Mouse (Mus musculus): Measurements from ENCODE around the gene Lyst. TPM values are rescaled to one million over a fixed set of nuclear protein-coding genes. Genes with fewer than 3 reads are reported as not detected.
"Not testable (repeated sequence)": the region's sequence is repeated elsewhere in the genome, so short reads cannot be mapped to it uniquely, and the experiment has no call there.

Lyst gene
- total RNA-seq, 2 experiments from 2014 or later: 18.0 to 22.6 TPM

DNA sequence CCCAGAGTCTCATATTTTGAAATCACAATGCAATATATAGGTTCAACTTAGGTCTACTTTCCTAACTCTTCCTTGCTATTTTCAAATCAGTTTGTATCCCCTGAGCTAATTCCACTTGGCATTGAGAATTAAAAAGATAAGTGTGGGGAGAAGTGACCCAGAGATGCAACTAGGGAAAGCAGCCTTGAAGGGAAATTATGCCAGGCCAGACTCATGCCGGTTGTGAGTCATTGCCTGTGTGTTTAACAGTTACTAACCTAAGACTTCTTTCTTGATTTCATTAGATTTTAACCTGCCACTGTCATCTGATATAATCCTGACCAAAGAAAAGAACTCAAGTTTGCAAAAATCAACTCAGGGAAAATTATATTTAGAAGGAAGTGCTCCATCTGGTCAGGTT lies 43.5 kb downstream of the Lyst start:
- no peak for DNase-seq (ENCODE audit: low spot score in 2 of 2)

DNA sequence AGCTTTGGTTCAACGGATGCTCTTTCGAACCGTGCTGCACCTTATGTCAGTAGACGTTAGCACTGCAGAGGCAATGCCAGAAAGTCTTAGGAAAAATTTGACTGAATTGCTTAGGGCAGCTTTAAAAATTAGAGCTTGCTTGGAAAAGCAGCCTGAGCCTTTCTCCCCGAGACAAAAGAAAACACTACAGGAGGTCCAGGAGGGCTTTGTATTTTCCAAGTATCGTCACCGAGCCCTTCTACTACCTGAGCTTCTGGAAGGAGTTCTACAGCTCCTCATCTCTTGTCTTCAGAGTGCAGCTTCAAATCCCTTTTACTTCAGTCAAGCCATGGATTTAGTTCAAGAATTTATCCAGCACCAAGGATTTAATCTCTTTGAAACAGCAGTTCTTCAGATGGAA lies 44.5 kb downstream of the Lyst start:
- no peak for DNase-seq (ENCODE audit: low spot score in 2 of 2)

DNA sequence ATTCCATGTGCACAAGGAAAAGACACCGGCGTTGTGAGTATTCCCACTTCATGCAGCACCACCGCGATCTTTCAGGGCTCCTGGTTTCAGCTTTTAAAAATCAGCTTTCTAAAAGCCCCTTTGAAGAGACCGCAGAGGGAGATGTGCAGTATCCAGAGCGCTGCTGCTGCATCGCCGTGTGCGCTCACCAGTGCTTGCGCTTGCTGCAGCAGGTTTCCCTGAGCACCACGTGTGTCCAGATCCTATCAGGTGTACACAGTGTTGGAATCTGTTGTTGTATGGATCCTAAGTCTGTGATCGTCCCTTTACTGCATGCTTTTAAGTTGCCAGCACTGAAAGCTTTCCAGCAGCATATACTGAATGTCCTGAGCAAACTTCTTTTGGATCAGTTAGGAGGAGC lies 45.0 kb downstream of the Lyst start:
- DNase-seq (ENCODE audit: low spot score in 2 of 2): no peak

DNA sequence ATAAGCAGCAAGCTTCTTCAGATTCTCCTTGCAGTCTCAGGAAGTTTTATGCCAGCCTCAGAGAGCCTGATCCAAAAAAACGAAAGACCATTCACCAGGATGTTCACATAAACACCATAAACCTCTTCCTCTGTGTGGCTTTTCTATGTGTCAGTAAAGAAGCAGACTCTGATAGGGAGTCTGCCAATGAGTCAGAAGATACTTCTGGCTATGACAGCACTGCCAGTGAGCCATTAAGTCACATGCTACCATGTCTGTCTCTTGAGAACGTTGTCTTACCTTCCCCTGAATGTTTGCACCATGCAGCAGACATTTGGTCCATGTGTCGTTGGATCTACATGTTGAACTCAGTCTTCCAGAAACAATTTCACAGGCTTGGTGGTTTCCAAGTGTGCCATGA lies 47.4 kb downstream of the Lyst start:
- no peak for DNase-seq (ENCODE audit: low spot score in 2 of 2)

GRCm38 (mm10) chr13:13637981-13638380 lies 47.8 kb downstream of the Lyst start:
- no peak for DNase-seq (ENCODE audit: low spot score in 2 of 2)

DNA sequence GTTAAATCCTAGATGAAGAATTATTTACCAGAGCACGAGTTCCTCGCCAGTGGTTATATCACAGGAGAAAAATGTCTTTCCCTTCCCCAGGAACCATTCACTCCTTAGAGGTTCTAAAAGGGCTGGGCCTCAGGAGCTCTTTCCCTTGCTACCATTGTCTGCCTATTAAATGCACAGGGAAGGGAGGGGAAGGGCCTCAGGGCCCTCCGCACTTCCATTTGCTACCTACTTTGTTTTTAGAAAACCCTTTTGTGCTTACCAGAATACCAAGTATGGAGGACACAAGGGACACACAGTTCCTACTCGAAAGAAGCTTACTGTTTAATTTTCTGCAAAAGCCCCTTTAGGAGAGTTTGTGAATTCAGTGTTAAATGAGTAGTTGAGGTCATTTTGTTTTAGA lies 48.5 kb downstream of the Lyst start:
- DNase-seq (ENCODE audit: low spot score in 2 of 2): no peak

DNA sequence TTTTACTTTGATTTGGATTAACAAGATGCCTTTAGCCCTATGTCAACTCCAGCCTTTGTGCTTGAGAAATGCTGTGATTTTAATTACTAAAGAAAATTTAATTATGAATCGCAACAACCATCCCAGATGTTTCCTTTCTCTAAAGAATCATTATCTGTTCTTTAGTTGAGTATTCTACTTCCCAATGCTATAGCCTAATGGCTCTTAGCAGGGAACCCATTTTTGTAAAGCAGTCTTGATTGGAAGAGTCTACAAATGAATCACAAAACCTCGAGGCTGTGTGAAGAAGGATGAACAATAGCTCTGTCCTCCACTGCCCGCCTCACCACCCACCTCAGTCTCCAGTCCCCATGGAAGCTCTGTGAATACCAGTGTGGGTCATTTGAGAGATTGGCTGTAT lies 57.1 kb downstream of the Lyst start:
- no peak for DNase-seq (ENCODE audit: low spot score in 2 of 2)

DNA sequence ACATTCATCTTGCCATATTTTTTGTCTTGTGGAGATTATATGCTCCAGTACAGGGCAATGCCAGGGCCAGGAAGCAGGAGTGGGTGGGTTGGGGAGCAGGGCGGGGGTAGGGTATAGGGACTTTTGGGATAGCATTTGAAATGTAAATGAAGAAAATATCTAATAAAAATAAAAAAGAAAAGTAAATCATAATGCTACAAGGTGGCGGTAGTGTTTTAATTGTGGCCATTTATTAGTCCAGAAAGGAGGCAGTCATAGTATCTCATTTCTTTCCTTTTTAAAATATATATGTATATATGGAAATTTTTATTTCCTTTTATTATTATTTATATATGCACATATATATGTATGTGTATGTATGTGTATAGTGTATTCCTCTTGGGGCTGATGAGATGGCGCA lies 65.3 kb downstream of the Lyst start:
- no peak for DNase-seq (ENCODE audit: low spot score in 2 of 2)

DNA sequence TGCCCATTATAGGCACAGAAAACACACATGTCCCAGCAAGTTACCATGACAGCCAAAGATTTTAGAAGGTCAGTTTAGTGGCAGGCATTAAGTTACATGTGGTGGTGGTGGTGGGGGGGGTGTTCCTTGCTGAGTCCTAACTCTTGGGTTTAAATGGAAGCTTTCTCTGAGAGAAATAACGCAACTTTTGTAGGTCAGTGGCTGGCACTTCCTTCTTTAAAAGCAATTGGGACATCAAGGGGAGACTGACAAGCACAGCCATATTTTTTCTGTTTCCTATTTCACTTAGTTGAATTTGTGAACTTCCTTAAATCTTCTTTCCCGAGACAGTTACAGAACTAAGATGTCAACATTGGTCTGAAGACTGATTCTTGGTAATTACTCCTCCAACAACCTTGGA lies 75.9 kb downstream of the Lyst start:
- DNase-seq (ENCODE audit: low spot score in 2 of 2): not testable (repeated sequence)

DNA sequence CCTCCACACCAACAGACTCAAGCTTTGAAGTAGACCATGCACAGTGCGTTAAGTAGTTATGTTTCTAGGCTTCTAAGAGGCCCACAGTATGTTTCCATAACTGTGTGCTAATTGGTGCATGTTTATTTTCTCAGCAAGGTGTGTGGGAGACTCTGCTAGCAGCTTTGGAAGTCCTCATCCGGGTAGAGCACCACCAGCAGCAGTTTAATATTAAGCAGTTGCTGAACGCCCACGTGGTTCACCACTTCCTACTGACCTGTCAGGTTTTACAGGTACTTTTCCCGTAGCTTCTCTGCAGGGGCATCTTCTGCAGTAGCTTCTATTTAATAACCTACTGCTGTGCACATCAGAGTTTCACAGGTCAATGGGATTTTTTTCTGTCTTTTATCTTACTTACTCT lies 80.5 kb downstream of the Lyst start:
- no peak for DNase-seq (ENCODE audit: low spot score in 2 of 2)

GRCm38 (mm10) chr13:13671585-13672328 lies 81.6 kb downstream of the Lyst start:
- DNase-seq (ENCODE audit: low spot score in 2 of 2): no peak

- no peak for DNase-seq (ENCODE audit: low spot score in 2 of 2)
Measured at GRCm38 (mm10) chr13:13674669-13675343, 84.6 kb downstream of the Lyst start.

DNA sequence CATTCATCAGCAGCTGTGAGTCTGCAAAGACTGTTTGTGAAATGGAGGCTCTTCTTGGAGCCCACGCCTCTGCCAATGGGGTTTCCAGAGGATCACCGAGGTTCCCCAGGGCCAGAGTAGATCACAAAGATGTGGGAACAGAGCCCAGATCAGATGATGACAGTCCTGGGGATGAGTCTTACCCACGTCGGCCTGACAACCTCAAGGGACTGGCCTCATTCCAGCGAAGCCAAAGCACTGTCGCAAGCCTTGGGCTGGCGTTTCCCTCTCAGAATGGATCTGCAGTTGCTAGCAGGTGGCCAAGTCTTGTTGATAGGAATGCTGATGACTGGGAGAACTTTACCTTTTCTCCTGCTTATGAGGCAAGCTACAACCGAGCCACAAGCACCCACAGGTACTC lies 87.7 kb downstream of the Lyst start:
- DNase-seq (ENCODE audit: low spot score in 2 of 2): peak in 1 of 2 experiments; percentile 36

DNA sequence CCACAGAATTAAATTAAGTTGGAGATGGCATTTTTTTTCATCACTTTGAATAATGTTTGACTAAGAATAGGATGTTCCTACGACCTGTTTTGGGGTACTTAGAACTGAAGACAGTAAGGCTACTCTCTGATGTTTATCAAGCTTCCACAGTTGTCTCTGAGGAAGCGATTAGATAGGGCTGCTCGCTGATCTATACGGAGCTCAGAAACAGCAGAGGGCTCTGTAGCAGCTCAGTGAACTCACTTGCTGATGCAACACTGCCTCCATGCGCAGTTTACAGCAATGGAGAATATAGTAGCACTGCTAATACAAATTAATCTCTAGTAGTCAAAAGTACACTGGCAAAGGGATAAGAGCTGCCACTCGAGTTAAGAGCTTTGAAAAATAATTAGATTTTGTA lies 91.4 kb downstream of the Lyst start:
- no peak for DNase-seq (ENCODE audit: low spot score in 2 of 2)

- DNase-seq (ENCODE audit: low spot score in 2 of 2): no peak
Measured at GRCm38 (mm10) chr13:13703476-13703875, 113.3 kb downstream of the Lyst start.

GRCm38 (mm10) chr13:13721435-13721834 lies 131.2 kb downstream of the Lyst start:
- not testable (repeated sequence) for DNase-seq (ENCODE audit: low spot score in 2 of 2)

DNA sequence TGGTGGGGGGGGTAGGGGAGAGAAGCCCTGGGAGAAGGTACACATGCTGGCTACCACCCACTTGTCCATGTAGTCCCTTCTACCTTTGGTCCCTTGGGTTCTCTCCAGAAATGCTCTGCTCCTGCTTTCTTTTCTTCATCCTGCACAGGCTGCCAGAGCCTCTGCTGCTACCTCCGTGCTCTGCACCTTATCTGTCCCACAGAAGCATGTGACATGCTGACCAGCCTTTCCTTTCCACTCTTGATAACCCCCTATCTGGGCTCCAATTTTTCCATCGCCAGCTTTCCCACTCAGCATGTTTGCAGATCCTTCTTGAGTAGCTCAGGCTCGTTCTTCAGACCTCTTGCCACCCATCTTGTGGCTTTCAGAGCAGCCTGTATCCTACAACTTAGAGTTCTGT lies 133.1 kb downstream of the Lyst start:
- no peak for DNase-seq (ENCODE audit: low spot score in 2 of 2)

GRCm38 (mm10) chr13:13723786-13724185 lies 133.6 kb downstream of the Lyst start:
- DNase-seq (ENCODE audit: low spot score in 2 of 2): no peak

DNA sequence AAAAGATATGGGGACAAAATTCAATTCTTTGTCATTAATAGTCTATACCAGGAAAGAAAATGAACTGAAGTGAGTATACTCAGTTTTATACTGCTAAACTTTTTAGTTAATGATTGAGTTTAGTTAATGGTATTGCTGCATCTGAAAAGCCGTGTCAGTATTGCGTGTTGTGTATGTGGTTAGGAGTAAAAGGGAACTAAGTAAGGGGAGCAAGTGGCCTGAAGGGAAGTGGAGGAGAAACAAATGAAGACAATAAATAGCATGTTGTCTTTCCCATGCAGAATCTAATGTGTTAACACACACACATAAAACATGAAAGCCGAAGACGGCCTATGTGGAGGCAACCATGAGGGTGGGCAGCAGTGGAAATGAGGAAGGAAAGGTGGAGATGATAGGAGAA lies 149.0 kb downstream of the Lyst start:
- DNase-seq (ENCODE audit: low spot score in 2 of 2): no peak

DNA sequence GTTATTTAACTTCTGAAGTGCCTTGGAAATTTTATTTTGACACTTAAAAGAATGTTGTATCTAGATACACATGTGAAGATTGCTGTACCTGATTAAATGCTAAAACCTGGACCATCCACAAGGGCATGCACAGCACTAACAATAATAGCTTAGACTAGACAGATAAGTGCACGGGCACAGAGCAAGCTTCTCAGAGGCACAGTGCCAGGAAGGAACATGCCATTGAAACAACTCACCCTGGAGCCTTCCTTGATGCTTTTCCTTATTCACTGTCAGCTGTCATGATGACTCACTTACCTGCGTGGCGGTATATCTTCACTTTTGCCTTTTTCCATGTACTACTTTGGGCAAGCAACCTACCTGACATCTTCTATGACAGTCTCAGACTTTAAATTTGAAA lies 155.7 kb downstream of the Lyst start:
- DNase-seq (ENCODE audit: low spot score in 2 of 2): no peak

- no peak for DNase-seq (ENCODE audit: low spot score in 2 of 2)
Measured at GRCm38 (mm10) chr13:13775778-13776494, 185.7 kb downstream of the Lyst start.

- DNase-seq (ENCODE audit: low spot score in 2 of 2): no peak
Measured at GRCm38 (mm10) chr13:13777052-13777451, 186.9 kb downstream of the Lyst start.

All from adrenal gland, adult 18-20 months (tissue).